Mouse (Mus musculus) gastrocnemius, postnatal 25 days (tissue): ENCODE data around the gene Atp7a. TPM values are rescaled to one million over a fixed set of nuclear protein-coding genes. Genes with fewer than 3 reads are reported as not detected.
"Not testable (repeated sequence)": the region's sequence is repeated elsewhere in the genome, so short reads cannot be mapped to it uniquely, and the experiment has no call there.

Experiments
- DNase-seq: peaks from one replicate; pipeline ENCODE4 v3.0.0; 2022
- long read RNA-seq, 2 experiments: library from polyadenylated mRNA; stranded (forward); transcript quantifications; one replicate each; pipeline ENCODE4 v2.0.0; 2021
- total RNA-seq, 2 experiments: library from RNA; stranded (reverse); gene quantifications; 1 replicate in 1 of 2; 2 replicates in 1 of 2; pipeline ENCODE4 v1.2.3; 2021

Atp7a gene
- total RNA-seq, result 1 to 10 TPM; 6.9 to 8.1 TPM
- long read RNA-seq, experiment 1, full-length matches to known transcripts, result 1 of 2 reads
- long read RNA-seq, experiment 1, partial matches to known transcripts, result 1 of 2 reads
- long read RNA-seq, experiment 1, other reads (novel, unspliced or antisense), result 0 of 2 reads
- long read RNA-seq, experiment 2, full-length matches to known transcripts, result 1 of 2 reads
- long read RNA-seq, experiment 2, partial matches to known transcripts, result 1 of 2 reads
- long read RNA-seq, experiment 2, other reads (novel, unspliced or antisense), result 0 of 2 reads

GRCm38 (mm10) chrX:106026418-106027342, at the start of gene Atp7a:
TSS of gene Atp7a (plus strand) at chrX:106027276.
- peak; percentile 89 for DNase-seq

- no peak for DNase-seq
Observed at GRCm38 (mm10) chrX:106001605-106002004, 25.5 kb upstream of the Atp7a start.

DNA sequence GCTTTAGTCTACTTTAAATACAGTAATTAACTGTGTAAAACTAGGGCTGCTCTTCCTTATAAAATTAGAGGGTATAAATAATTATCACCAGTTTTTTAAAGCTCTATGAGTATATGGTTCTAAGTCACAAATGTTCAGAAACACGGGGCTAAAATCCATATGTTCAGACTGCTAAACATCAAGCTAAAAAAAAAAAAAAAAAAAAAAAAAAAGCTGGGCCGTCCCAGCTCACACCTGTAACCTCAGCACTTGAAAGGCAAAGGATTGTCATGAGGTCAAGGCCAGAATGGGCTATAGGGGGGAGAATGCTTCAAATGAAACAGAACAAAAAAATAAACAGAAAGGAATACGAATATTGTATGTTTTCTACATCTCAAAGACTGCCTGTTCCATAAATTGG, 16.3 kb upstream of the Atp7a start:
- DNase-seq, result no peak

DNA sequence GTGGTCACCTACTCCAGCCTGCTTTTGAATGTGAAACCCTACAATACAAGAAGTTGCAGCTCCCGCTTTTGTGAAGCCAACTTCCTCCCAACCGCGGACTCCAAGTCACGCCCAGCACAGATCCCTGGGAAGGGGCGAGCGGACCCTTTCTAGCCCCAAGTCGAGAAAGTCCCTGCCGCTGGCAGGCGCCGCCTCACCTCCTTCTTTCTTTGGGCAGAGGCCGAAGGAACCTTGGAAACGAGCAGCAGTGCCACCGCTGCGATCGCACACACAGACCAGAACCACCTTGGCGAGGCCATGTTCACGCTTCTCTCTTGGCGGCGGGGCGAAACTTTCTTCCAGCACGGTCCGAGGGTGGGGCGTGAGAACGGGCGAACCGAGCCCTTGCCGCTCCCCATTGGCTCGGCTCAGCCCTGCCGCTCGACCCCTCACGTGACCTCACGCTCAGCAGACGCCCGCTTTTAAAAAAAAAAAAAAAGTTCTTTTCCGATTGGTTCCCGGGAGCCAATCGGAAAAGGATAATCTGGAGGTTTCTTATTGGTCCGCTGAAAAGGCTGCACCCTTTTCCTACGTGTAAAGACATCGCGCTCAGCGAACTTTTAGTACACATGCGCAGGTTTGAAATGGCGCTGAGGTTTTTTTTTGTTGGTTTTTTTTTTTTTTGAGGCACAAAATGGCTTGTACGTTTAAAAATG, 15.5 kb upstream of the Atp7a start, which contains the start of gene Magt1:
Magt1 (minus strand) TSS at position 442 of the 695 bp plus-strand sequence.
- peak; percentile 88 for DNase-seq

DNA sequence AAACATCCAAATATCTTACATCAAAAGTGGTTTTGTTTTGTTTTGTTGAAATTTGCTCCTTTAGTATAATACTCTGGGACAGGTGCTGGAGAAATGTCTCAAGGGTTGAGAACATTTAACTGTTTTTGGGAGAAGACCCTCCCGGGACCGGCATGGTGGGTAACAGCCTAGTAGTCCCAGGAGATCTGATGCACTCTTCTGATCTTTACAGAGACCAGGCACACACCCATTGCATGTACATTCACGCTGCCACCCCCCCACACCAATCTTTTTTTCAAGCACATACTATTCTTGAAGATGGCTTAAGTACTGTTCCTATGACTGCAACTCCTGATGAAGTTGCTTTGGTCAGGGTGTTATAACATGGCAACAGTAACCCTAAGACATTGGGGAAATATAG, 14.5 kb upstream of the Atp7a start:
- DNase-seq, result no peak

GRCm38 (mm10) chrX:106013217-106013616, 13.9 kb upstream of the Atp7a start:
- no peak for DNase-seq

- DNase-seq, result not testable (repeated sequence)
Observed at GRCm38 (mm10) chrX:106014741-106015377, 12.2 kb upstream of the Atp7a start.

GRCm38 (mm10) chrX:106015571-106016322, 11.3 kb upstream of the Atp7a start, which contains the start of gene Cox7b:
TSS of gene Cox7b (plus strand) at chrX:106015700.
- DNase-seq, result peak; percentile 56

DNA sequence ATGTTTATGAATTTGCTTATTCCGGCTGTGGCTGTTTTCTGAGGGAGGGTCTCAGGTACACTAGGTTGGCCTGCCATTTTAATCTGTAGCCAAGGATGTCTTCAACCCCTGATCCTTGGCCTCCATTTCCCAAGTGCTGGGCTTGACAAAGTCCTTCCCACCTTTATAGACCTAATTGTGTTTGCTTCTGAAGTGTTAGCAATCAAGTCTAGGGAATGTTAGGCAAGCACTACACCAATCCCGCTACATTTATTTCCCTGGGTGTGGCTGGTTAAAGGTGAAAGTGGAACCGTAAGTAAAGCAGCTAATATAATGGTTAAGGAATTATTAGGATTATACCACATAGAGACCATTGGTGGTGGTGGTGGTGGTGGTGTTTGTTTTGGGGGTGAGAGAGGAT, 10.0 kb upstream of the Atp7a start:
- no peak for DNase-seq

DNA sequence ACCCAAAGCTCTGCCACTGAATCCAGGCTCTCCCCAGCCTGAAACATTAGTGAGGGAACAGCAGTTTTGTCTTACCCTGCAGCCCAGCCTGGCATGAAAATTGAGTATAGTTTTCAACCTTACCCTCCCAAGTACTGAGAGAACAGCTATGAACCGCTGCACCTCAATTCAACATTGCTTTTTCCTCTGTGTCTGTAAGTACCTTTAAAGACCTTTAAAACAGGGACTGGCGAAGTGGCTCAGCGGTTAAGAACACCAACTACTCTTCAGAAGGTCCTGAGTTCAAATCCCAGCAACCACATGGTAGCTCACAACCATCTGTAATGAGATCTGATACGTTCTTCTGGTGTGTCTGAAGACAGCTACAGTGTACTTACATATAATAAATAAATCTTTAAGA, 9.6 kb upstream of the Atp7a start:
- DNase-seq, result no peak

GRCm38 (mm10) chrX:106027343-106027674, 233 bp downstream of the Atp7a start:
- DNase-seq, result no peak

DNA sequence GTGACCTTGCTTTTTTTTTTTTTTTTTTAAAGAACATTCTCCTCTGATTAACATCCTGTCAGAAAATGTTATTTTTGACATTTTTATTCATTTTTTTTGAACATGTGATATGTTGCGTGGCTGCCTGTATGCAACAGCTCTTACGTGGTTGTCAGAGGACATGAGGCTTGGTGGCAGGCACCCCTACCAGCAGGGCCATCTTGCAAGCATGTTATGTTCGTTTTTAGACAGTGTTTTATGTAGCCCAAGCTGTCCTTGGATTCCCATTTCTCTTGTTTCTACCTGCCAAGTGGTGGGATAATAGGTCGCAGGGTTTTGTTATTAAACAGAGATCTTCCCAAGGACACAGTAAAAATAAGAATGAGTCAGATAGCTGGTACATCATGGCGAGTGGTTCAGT, 3.1 kb downstream of the Atp7a start:
- no peak for DNase-seq

DNA sequence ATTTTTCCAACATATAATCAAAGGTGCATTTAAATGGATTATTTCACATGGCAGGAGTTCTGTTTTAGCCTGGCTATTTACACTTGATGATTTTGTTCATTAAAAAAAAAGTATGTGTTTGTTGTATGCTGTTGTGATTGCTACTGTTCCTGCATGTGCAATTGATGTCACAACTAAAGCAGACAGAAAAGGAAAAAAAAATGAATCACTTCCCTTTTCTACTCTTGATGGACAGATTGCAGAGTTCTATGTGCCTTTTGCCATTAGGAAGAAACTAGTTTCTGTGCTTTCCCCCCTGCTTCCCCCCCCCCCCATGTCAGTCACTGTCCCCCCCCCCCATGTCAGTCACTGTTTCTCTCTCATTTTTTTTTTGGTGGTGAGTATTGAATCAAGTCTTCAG, 4.0 kb downstream of the Atp7a start:
- no peak for DNase-seq

DNA sequence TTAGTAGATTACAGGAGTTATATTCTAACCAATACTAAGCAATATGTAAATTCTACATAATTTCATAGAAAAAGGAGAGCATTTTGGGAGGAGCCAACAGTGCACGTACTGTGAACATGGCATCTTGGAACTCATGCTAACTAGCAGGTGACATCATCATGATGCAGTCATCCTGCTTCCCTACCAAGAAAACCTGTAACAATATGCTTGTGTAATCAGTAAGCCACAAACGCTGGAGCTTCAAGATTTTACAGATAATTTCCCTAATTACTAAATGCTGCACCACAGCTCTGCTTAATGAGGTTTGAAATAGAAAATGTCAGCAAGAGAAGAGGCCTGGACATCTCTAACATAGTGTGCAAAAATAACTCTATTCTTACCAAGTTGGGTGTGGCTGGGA, 8.7 kb downstream of the Atp7a start:
- DNase-seq, result no peak

DNA sequence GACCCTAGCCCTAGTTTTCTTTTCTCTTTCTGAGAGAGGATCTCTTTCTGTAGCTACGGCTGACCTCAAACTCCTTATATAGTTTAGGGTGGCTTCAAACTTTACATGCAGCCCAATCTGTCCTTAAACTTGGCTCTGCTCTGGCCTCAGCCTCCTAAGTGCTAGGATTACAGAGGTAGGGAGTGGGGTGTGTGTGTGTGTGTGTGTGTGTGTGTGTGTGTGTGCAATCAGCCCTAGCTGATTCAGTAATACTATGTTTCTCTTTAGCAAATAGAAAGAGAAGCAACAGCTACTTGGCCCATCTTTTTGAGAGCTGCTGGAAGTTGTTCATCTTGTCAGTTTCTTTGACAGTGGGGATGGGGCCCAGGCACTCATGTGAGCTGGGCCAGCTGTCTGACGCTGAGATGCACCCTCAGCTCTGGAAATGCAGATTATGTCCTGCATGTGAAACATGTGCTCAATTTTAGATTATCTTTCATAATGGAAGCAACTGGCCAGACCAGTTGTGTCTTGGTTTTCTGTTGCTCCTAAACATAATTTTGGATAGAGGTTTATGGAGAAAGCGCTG, 10.2 kb downstream of the Atp7a start:
- DNase-seq, result no peak

GRCm38 (mm10) chrX:106043863-106044617, 17.0 kb downstream of the Atp7a start:
- DNase-seq, result no peak

- DNase-seq, result no peak
Observed at GRCm38 (mm10) chrX:106045455-106045854, 18.4 kb downstream of the Atp7a start.

- DNase-seq, result no peak
Observed at GRCm38 (mm10) chrX:106045928-106046327, 18.9 kb downstream of the Atp7a start.

GRCm38 (mm10) chrX:106048191-106048590, 21.1 kb downstream of the Atp7a start:
- DNase-seq, result no peak

DNA sequence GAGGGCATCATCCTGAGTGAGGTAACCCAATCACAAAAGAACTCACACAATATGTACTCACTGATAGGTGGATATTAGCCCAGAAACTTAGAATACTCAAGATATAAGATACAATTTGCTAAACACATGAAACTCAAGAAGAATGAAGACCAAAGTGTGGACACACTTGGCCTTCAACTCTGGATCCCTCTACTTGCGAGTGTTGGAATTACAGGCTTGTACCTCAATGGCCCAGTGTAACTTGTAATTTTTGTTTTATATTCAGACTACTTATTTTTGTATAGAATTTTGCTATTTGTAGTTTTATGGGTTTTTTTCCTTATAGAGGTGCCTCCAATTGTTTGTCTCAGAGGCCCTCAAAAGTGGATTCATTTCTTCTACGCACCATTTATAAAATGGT, 50.8 kb downstream of the Atp7a start:
- DNase-seq, result not testable (repeated sequence)
